Mouse (Mus musculus) c-Kit-negative CD71-positive TER-119-positive erythroid progenitor cells, embryonic 14.5 days (primary cell): ENCODE data around the gene Ttpal.

ENCODE experiments used
- DNase-seq: peaks from one replicate; pipeline ENCODE4 v3.0.0-alpha.2; 2013; ENCODE audit warnings: low read depth, low spot score

The Ttpal gene

GRCm38 (mm10) chr2:163592084-163592483 is 10.0 kb upstream of the Ttpal start:
- no peak for DNase-seq

GRCm38 (mm10) chr2:163593636-163594282 is 8.4 kb upstream of the Ttpal start:
- no peak for DNase-seq

DNA sequence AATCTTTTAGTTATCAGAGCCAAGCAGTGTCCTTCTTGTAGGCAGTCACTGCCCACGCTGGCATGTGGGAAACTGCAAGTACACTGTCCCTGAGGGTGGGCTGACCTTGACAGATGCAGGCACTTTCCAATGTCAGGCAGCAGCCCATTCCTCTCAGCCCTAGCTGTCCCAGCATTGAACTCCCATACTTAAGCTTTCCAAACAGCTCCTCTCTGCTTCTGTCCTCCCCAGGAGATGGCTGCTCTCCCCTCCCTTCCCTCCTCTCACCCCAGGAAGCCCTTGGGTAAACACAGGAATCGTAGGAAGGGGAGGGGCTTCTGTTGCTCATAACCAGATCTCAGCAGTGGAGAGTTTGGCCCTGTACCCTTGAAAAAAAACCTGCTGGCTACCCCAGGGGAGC is 7.0 kb upstream of the Ttpal start:
- DNase-seq: no peak

- DNase-seq: no peak
Observed at GRCm38 (mm10) chr2:163596057-163596872, 5.8 kb upstream of the Ttpal start.

GRCm38 (mm10) chr2:163596873-163597155 is 5.3 kb upstream of the Ttpal start:
- no peak for DNase-seq

- DNase-seq: no peak
Observed at GRCm38 (mm10) chr2:163597661-163598060, 4.5 kb upstream of the Ttpal start.

DNA sequence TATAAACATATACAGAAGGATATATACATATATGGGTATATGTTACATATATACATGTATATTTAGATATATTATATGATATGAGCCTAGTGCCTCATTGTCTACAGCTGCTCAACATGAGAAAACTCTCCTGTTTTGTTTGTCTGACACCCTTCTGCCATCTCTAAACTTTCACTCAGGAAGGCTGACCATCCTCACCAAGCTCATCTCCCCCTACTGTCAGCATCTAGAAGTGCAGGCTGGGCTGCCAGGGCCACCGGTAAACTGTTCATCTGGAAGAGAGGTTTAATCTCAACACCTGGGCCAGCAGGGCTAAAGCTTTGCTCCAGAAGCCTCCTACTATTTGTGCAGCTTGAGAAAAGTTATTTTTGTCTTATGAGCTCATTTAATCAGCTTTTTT is 2.9 kb upstream of the Ttpal start:
- DNase-seq: peak; percentile 54

- DNase-seq: no peak
Observed at GRCm38 (mm10) chr2:163601066-163601465, 1.0 kb upstream of the Ttpal start.

GRCm38 (mm10) chr2:163601712-163602100 is 408 bp upstream of the Ttpal start:
- DNase-seq: no peak

GRCm38 (mm10) chr2:163606161-163606560 is 4.0 kb downstream of the Ttpal start:
- DNase-seq: no peak

GRCm38 (mm10) chr2:163608008-163608407 is 5.9 kb downstream of the Ttpal start:
- no peak for DNase-seq

- no peak for DNase-seq
Observed at GRCm38 (mm10) chr2:163609281-163609975, 7.3 kb downstream of the Ttpal start.

GRCm38 (mm10) chr2:163611176-163611575 is 9.1 kb downstream of the Ttpal start:
- no peak for DNase-seq

DNA sequence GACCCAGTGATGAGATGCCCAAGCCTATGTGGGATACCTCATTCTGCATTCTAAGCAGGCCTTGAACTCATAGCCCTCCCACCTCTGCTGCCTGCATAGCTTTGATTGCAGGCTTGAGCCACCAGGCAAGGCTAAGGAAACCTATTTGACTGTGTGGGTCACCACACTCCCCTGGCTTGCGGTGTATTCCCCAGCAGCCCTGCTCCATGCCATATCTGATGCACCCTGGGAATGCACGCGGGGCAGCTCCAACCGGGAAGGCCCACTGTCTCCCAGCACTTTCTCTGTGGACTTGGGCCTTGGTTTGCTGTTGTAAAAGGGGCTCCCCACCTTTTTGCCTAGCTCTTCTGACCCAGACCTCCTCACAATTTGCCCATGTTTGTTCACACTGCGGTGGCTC is 11.1 kb downstream of the Ttpal start:
- DNase-seq: no peak

DNA sequence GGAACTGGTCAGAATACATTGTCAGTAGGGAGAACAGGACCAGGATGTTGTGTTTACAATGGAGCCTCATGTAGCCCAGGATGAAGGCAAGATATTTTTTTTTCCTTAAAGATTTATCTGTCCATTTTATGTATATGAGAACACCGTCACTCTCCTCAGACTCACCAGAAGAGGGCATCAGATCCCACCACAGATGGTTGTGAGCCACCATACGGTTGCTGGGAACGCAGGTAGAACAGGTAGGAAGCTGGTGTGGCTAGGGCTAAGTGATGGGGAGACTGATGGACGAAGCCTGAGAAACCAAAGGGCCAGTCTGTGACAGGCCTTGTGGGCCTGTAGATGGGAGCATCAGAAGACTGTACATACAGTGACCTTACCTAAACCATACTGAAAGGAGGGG is 11.9 kb downstream of the Ttpal start:
- DNase-seq: no peak

DNA sequence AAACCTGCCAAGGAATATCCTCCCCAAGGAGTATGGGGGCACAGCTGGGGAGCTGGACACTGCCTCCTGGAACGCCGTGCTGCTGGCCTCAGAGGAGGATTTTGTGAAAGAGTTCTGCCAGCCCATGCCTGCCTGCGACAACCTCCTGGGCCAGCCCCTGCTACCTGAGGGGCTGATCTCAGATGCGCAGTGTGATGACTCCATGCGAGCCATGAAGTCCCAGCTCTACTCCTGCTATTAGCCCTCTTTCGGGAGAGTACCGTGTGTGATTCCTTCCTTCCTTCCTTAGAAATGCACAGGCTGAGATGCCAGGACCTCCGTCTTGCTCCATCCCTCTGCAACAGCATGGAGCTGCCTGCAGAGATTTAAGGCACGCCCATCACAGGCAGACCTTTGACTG is 13.3 kb downstream of the Ttpal start:
- DNase-seq: no peak

DNA sequence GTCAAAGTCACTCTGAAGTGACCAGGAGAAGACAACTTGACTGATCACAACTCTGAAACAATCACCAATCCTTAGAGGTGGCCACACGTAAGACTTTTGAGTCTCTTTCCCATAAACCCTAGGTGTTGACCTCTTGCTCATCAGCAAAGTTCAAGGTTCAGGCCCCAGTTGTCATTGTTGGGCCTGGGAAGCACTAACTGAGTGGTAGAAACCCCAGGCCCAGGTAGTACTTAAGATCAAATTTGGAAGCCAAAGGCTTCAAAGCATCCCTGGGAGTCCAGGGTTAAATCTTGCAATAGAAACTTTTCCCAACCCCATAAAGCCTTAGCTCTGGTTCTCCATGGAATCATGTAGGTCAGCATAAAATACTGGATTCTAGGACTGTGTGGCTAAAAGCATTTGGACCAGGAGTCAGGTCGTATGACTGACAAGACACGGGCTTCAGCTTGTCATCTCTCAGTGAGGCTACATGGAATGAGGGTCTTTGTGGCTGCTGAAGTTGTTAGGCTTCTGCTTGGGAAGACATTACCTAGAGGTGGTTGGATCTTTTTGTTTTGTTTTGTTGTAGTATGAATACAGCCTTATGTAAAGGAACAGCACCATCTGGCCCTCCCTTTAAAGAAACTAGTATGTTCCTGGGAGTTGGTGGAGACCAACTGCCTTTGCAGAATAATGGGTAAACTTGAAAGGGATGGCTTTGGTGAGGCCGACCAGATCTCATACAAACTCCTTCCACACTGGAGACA is 14.0 kb downstream of the Ttpal start:
- no peak for DNase-seq

DNA sequence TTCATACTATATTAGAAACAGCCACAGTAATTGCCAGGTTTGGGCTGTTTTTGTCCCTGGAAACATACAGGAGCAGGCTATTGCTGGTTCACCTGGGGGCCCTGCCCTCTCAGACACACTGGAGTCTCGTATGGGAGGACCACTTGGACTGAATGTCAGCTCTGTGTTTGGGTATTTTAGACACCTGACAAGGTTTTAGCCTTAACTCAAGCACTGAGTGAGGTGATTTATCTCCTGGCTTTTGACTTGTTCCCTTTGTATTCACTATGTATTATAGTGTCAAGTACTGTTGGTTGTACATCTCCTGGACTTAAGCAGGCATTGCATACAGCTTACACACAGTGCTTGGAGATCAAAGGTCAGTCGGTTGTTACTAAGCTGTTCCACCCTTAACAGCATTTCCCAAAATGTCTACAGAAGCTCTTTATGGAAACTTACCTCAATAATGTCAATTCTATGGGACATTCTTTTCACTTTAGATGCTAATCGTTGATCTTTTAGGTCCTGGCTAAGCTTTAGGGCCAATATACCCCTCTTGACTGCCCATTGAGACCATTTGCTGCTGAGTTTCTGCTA is 14.6 kb downstream of the Ttpal start:
- DNase-seq: no peak

DNA sequence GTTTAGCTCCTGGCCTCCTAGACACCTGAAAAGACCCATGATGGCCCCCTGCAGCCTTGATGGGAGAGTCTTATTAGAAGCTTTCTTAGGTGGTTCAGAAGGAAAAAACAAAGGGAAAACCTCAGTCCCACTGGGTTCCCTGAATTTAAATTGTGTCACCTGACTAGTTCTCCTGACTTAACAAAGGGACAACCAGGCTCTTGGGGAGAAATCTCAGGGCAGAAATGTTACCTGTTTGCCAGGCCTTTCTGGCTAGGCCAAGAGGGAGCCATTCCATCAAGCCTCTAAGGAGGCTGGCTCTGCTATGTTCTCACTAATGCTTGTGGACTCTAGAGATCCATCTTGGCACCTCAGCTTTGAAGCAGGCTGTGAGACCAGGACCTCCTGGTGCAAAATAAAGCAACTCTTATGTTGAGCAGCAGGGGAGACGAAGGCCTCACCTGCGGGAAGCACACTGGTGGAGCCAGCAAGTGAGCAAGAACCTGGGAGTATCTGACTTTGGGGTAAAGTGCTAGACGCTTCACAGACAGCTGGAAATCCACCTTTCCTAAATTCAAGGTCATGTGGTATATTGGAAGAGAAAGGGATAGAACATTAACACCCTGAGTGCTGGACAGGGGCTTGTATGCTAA is 15.2 kb downstream of the Ttpal start:
- no peak for DNase-seq

- DNase-seq: no peak
Observed at GRCm38 (mm10) chr2:163617874-163618273, 15.8 kb downstream of the Ttpal start.

- DNase-seq: no peak
Observed at GRCm38 (mm10) chr2:163620451-163620850, 18.3 kb downstream of the Ttpal start.
